Mouse (Mus musculus) gastrocnemius, adult 18-20 months (tissue): ENCODE measurements at regions not wholly inside any gene's neighbourhood (a gene's known extent, or its start where the extent isn't known, plus 50 kb on each side); places are given as distances from the start of the nearest gene placed in this dataset.

Experiments
- DNase-seq: peaks from one replicate; pipeline ENCODE4 v3.0.0; 2021; ENCODE audit warnings: low spot score

GRCm38 (mm10) chr5:97533733-97534132, 76.9 kb upstream of the Gk2 start:
- no peak for DNase-seq

- DNase-seq = no peak
These were observed 70.7 kb upstream of the Gk2 start for GRCm38 (mm10) chr5:97527555-97527954.
